Mouse (Mus musculus): ENCODE measurements around the gene Tstd2.

Tstd2 gene

GRCm38 (mm10) chr4:46117536-46117935 lies 21.0 kb downstream of the Tstd2 start:
- no peak for DNase-seq

DNA sequence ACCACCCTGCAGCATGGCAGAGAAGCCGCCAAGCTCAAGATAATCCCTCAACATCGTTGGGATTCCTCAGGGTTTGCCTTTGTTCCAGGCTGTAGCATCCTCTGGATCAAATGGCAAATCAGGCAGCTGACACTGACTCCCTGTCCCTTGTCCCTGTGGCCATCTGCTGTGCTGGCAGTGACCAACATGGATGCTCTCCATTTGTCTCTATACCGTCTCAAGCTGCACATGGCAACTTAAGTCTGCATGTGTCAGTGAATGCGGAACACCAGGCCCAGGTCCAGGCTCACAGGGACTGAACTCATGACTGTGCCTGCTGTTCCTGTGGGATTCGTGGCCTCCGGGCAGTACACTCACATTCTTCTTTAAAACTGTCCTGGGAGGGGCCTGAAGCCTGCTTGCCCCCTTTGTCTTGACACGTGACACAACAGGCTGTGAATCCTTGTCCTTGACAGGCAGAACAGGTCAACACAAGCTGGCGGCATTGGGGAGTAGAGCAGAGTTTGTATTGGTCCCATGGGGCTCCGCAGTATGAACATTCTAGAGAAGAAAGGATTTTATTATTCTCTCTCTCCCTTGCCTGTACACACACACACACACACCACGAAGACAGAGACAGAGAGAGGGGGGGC lies 21.8 kb downstream of the Tstd2 start:
- DNase-seq = no peak

DNA sequence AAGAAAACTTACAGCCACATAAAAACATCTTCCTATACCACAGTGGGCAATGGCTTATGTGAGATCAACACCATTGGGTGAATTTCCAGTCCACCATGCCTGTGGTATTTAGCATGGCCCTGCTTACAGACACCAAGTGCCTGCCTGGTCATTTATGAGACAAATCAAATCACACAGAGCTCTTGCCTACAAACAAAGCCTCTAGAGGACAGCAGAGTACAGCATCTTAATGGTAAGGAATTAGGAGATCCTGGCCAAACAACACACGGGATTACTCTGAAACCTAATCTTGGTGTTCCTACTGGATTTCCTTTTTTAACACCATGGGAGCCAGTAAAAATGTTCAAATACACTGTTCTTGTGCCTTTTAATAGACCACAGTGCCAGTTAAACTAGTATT lies 23.2 kb downstream of the Tstd2 start:
- DNase-seq = no peak

DNA sequence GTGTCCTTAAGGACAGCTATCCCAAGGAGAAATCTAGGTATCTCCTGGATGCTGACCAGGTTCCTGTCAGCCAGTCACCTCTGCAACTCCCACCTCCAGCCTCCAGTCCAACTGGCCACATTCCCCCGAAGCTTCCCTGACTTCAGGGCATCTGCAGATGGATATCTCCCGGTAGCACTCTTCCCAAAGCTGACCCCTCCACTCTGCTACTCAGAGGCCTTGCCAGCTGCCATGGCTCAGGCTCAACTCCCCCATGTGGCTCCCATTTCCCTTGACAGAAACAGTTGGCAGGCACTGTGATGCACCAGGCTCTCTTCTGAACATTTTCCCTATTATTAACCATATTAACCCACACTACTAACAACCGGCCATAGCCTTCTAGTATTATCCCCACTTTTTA lies 27.1 kb downstream of the Tstd2 start:
- no peak for DNase-seq

- no peak for DNase-seq
Observed at GRCm38 (mm10) chr4:46110084-46110483, 28.4 kb downstream of the Tstd2 start.

- no peak for DNase-seq
Observed at GRCm38 (mm10) chr4:46102078-46102769, 36.3 kb downstream of the Tstd2 start.

DNA sequence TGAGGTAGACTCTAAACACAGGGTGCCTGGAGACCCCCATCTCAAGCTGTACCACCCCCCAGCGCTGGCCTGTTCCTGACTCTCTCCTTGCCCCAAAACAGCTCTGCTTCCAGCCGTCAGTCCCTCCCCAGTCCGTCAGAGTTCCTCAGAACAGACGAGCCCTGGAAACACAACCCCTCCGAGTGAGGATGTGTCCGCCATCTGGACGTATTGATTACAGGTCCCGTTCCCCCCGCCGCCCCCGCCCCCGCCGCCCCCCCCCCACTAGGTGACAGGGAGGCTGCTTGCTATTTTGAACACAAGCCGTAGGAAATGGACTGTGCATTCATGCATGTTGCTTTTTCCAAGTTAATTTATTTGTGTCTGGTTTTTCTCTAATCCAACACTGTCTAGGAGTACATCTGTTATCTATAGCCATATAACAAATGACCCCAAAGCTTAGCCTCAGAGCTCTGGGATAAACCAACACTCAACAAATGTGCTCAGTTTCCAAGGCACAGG lies 37.2 kb downstream of the Tstd2 start:
- no peak for DNase-seq

DNA sequence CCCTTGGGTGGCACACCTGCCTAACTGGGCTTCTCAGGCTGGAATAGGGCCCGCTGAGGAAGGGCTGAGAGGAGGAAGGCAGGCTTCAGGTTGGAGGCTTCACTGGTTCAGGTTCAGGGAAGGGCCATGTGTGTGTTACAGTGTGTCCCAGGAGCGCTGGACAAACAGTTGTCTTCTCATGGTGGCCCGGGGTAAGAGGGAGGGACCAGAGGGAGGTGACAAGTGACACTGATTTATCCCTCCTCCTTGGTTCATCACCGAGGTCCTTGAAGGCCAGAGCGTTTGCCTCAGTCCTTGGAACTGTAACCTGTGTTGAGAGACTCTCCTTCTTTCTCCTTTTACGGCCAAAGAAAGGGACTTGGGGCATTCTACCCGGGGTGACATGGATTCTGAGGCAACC lies 38.0 kb downstream of the Tstd2 start:
- DNase-seq = no peak

DNA sequence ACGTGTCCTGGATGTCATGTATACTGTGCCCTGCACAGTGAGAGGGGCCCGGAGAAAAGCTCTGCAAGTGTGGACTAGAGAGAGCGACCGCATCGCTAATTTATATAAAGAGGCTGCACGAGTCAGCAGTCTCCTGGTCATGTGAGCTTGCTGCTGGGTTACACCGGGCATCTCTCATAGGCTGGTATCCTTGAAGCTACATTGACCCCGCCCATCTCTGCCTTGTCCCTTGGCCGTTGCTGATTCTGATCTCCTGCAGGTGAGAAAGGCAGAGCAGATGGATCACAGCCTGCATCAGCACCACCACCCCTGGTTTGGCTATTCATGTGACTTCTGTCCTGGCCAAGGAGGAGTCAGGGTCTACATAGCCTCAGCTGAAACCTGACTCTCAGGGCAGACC lies 39.4 kb downstream of the Tstd2 start:
- DNase-seq = no peak

GRCm38 (mm10) chr4:46097591-46097990 lies 40.9 kb downstream of the Tstd2 start:
- DNase-seq = no peak

- DNase-seq = no peak
Observed at GRCm38 (mm10) chr4:46096546-46096945, 41.9 kb downstream of the Tstd2 start.

- no peak for DNase-seq
Observed at GRCm38 (mm10) chr4:46095826-46096159, 42.7 kb downstream of the Tstd2 start.

GRCm38 (mm10) chr4:46094916-46095825 lies 43.3 kb downstream of the Tstd2 start:
- no peak for DNase-seq

DNA sequence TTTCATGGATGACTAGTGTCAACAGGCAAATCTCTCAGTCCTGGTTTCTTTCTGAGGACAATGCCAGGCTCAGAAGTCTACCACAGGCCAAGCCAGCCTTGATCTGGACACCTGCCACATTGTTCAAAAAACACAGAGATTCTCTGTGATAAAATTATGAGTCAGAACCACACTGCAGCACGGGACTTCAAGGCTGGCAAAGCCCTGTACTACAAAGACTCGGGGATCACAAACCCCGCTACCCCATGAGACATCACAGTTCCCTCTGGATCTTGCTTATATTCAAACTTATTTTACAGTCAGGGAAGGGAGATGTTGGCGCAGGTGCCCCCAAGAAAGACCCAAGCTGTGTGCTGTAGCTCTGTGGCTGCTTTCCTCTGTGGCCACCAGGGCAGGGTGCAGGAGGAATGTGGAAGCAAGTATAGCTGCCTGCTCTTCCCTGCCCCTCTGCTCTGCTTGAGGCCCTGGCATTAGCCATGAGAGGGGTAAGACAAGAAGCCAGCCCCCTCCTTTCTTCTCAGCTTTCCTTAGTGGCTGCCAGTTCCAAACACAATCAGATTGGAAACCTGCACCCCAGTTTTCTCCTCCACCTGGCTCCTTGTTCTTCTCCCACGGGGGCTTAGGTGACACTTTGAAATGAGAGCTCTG lies 45.9 kb downstream of the Tstd2 start:
- DNase-seq = no peak

DNA sequence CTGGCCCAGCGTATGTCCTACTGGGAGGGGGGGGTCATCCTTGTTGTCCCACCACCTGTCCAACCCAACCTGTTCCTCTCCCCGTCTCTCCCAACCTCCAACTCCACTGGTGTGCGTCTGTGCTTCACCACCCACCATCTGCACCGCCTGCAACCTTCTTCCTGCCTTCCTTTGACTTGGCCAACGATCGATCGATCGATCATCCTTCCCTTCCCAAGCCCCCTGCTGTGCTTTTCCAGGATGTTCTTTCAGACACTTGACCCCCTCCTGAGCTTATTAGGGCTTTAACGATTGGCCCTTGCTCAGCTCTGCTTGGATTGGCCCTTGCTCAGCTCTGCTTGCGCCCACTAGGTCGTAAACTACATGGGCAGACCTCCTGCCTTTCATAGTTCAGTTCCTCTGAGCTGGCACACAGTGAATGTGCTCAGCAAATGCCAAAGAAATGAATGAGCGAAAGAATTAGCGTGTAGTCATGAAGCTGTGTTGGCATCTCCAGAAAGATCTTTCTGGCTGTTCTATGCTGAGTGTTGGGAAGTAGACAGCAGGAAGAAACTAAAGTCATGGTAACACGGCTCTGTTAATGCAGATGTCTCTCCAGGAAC lies 48.9 kb downstream of the Tstd2 start:
- DNase-seq = no peak

- no peak for DNase-seq
Observed at GRCm38 (mm10) chr4:46087852-46088251, 50.6 kb downstream of the Tstd2 start.

DNA sequence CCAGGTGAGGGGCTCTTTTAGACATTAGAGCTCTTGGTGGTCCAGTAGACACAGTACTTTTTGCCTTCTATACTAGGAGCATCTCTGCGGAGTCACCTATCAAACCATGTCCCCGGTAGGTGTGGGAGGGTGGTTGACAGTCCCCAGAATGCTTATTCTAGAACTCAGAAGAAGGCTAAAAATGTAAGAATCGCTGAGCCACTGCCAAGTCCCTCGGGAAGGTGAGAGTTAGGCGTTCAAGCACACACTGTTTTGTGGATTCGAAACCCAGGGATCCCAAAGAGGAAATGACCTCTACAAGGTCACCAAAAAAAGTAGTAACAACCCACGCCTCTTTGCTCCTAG lies 51.1 kb downstream of the Tstd2 start:
- DNase-seq = no peak

DNA sequence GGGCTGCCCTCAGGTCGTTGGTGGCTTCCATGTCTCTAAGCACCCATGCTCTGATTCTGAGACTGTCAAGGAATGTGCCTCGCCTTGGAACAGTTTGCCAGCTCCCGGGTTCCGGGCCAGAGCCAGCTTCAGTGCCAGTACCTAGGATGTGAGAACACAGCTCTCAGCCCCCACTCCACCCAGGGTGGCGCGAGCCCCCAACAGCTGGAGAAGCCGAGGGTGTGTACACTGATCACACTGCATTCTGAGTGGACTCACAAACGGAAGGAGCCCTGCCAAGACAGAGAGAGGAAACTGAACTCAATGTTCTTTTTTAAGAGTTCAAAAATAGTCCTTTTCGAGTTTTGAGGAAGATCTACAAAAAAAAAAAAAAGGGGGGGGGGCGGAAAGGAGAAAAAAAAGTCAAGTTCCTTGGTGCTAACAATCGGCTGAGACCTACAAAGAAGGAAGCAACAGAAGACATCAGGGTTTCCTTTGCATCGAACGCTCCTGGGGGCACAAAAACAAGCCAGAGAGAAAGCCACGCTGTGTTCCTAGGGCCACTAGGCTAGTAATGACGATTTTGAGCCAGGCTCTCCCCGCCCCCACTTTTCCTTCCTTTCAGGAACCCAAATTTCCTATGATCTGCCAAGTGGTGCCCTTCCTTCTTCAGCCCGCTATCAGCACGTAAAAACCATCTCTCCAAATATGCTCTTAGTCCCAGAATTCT lies 51.6 kb downstream of the Tstd2 start:
- no peak for DNase-seq

GRCm38 (mm10) chr4:46085223-46085811 lies 53.2 kb downstream of the Tstd2 start:
- DNase-seq = no peak

GRCm38 (mm10) chr4:46084416-46085172 lies 53.9 kb downstream of the Tstd2 start:
- DNase-seq = no peak

DNA sequence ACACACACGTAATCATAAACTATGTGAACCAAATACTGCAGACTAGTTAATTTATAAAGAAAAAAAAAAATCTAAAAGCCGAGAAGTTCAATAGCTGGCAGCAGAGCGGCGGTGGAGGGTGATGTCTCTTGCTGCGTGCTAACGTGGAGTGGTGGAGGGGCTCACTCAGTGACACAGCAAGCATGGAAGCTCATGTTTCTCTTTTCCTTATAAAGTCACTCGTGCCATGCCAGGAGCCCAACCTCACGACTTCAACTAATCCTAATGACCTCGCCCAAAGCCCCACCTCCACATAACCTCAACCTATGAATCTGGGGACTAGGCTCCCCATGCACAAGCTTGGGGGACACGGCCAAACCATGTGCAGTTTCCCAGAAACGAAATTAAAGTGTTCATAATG lies 55.9 kb downstream of the Tstd2 start:
- no peak for DNase-seq
